Mouse (Mus musculus) cerebellum, postnatal 10 days (tissue): ENCODE measurements at regions not wholly inside any gene's neighbourhood (a gene's known extent, or its start where the extent isn't known, plus 50 kb on each side); places are given as distances from the start of the nearest gene placed in this dataset.

ENCODE experiments used
- DNase-seq, 2 experiments: peaks; one replicate each; pipeline ENCODE4 v3.0.0; 2021; ENCODE audit warnings: mixed read lengths in 2 of 2

GRCm38 (mm10) chr10:16600041-16600440 lies 1123.0 kb upstream of the Cited2 start:
- no peak for DNase-seq

- DNase-seq = no peak
Measured at GRCm38 (mm10) chr10:16600551-16601224, 1122.3 kb upstream of the Cited2 start.

- DNase-seq = no peak
Measured at GRCm38 (mm10) chr10:16601225-16601595, 1121.8 kb upstream of the Cited2 start.

- DNase-seq = no peak
Measured at GRCm38 (mm10) chr10:16608339-16608738, 1114.7 kb upstream of the Cited2 start.

GRCm38 (mm10) chr10:16618752-16619151 lies 1104.3 kb upstream of the Cited2 start:
- DNase-seq = no peak

GRCm38 (mm10) chr10:16619584-16619983 lies 1103.4 kb upstream of the Cited2 start:
- DNase-seq = no peak

GRCm38 (mm10) chr10:16620804-16621559 lies 1102.0 kb upstream of the Cited2 start:
- DNase-seq = no peak

- DNase-seq = no peak
Measured at GRCm38 (mm10) chr10:16622821-16623220, 1100.2 kb upstream of the Cited2 start.

GRCm38 (mm10) chr10:16633236-16633635 lies 1089.8 kb upstream of the Cited2 start:
- no peak for DNase-seq

- DNase-seq = no peak
Measured at GRCm38 (mm10) chr10:16635463-16635862, 1087.6 kb upstream of the Cited2 start.

GRCm38 (mm10) chr10:16637006-16637405 lies 1086.0 kb upstream of the Cited2 start:
- peak; percentile 46 to 50 for DNase-seq

- no peak for DNase-seq
Measured at GRCm38 (mm10) chr10:16638111-16638510, 1084.9 kb upstream of the Cited2 start.

- DNase-seq = no peak
Measured at GRCm38 (mm10) chr10:16640136-16640535, 1082.9 kb upstream of the Cited2 start.

GRCm38 (mm10) chr10:16650120-16650519 lies 1072.9 kb upstream of the Cited2 start:
- DNase-seq = no peak

GRCm38 (mm10) chr10:16652450-16652849 lies 1070.6 kb upstream of the Cited2 start:
- no peak for DNase-seq

GRCm38 (mm10) chr10:16664483-16664882 lies 1058.5 kb upstream of the Cited2 start:
- DNase-seq = peak; percentile 31 to 58

- DNase-seq = no peak
Measured at GRCm38 (mm10) chr10:16670286-16670685, 1052.7 kb upstream of the Cited2 start.

GRCm38 (mm10) chr10:16681001-16681400 lies 1042.0 kb upstream of the Cited2 start:
- DNase-seq = no peak

GRCm38 (mm10) chr10:16685352-16685751 lies 1037.7 kb upstream of the Cited2 start:
- no peak for DNase-seq

GRCm38 (mm10) chr10:16706976-16707375 lies 1016.0 kb upstream of the Cited2 start:
- DNase-seq = no peak

- DNase-seq = no peak
Measured at GRCm38 (mm10) chr10:16713143-16713542, 1009.9 kb upstream of the Cited2 start.

- no peak for DNase-seq
Measured at GRCm38 (mm10) chr10:16714065-16714464, 1009.0 kb upstream of the Cited2 start.

- DNase-seq = no peak
Measured at GRCm38 (mm10) chr10:16714526-16714925, 1008.5 kb upstream of the Cited2 start.

GRCm38 (mm10) chr10:16742246-16742645 lies 980.8 kb upstream of the Cited2 start:
- DNase-seq = no peak
